Mouse (Mus musculus): ENCODE measurements at regions not wholly inside any gene's neighbourhood (a gene's known extent, or its start where the extent isn't known, plus 50 kb on each side); places are given as distances from the start of the nearest gene placed in this dataset. TPM values are rescaled to one million over a fixed set of nuclear protein-coding genes. Genes with fewer than 3 reads are reported as not detected.

GRCm38 (mm10) chr13:6473401-6474190 lies 74.4 kb upstream of the Pitrm1 start:
- Histone ChIP-seq H3K36me3 (no peaks in the 10 kb centered on the region), H3K27me3 (no peaks in the 10 kb centered on the region), H3K4me3 (replicated peaks) (no peak overlapping the region), H3K4me1 (0 out of 2 replicates have a peak, but pooled peaks cover 5% of the 10 kb centered on the region), H3K9ac (no peak overlapping the region), H3K27ac (no peak overlapping the region), H3K9me3 (replicated peaks) (no peaks in the 10 kb centered on the region), H3K4me2 (no peak overlapping the region)
- 74% methylated on average over 12 of the region's 12 CpGs for WGBS
- ATAC-seq (replicated peaks; ENCODE audit: low FRiP score) = no peak

GRCm38 (mm10) chr13:6479667-6480066 lies 68.3 kb upstream of the Pitrm1 start:
- no peak overlapping the region for H3K4me2 ChIP-seq
- WGBS = 66% methylated on average over 6 of the region's 6 CpGs

GRCm38 (mm10) chr13:6484418-6484817 lies 63.5 kb upstream of the Pitrm1 start:
- Histone ChIP-seq H3K4me3 (replicated peaks) (no peak overlapping the region), H3K4me1 (no peaks in the 10 kb centered on the region), H3K27me3 (no peaks in the 10 kb centered on the region), H3K4me2 (no peak overlapping the region), H3K9me3 (replicated peaks) (no peaks in the 10 kb centered on the region), H3K27ac (no peak overlapping the region), H3K36me3 (no peaks in the 10 kb centered on the region), H3K9ac (no peak overlapping the region)
- no peak for ATAC-seq (replicated peaks; ENCODE audit: low FRiP score)

More at GRCm38 (mm10) chr13:6479667-6480066, 68.3 kb upstream of the Pitrm1 start:
- no peak for ATAC-seq (replicated peaks; ENCODE audit: low FRiP score)
- Histone ChIP-seq H3K4me3 (replicated peaks) (no peak overlapping the region), H3K4me1 (no peaks in the 10 kb centered on the region), H3K36me3 (no peaks in the 10 kb centered on the region), H3K9ac (no peak overlapping the region), H3K9me3 (replicated peaks) (no peaks in the 10 kb centered on the region), H3K27me3 (no peaks in the 10 kb centered on the region), H3K27ac (no peak overlapping the region)

GRCm38 (mm10) chr13:6487837-6488236 lies 60.1 kb upstream of the Pitrm1 start:
- H3K9me3 ChIP-seq (replicated peaks) = no peaks in the 10 kb centered on the region

GRCm38 (mm10) chr13:6492916-6493619 lies 54.9 kb upstream of the Pitrm1 start:
- no peaks in the 10 kb centered on the region for H3K4me1 ChIP-seq
- no peak overlapping the region for H3K4me3 ChIP-seq (replicated peaks)
- no peak overlapping the region for H3K4me2 ChIP-seq
- 36% methylated on average over 5 of the region's 5 CpGs for WGBS
- no peaks in the 10 kb centered on the region for H3K36me3 ChIP-seq
- H3K27me3 ChIP-seq = no peaks in the 10 kb centered on the region
- no peak; the same call in 1 of the 2 replicates for ATAC-seq (replicated peaks; ENCODE audit: low FRiP score)
- H3K27ac ChIP-seq = no peak overlapping the region
- no peak overlapping the region for H3K9ac ChIP-seq
- no peaks in the 10 kb centered on the region for H3K9me3 ChIP-seq (replicated peaks)

More at GRCm38 (mm10) chr13:6487837-6488236, 60.1 kb upstream of the Pitrm1 start:
- Histone ChIP-seq H3K9ac (no peak overlapping the region), H3K36me3 (no peaks in the 10 kb centered on the region), H3K27me3 (no peaks in the 10 kb centered on the region), H3K4me2 (no peak overlapping the region), H3K4me1 (no peaks in the 10 kb centered on the region), H3K27ac (no peak overlapping the region), H3K4me3 (replicated peaks) (no peak overlapping the region)
- 84% methylated on average over 3 of the region's 3 CpGs for WGBS
- no peak for ATAC-seq (replicated peaks; ENCODE audit: low FRiP score)

Small RNA genes lying in the stretch of these regions (microRNA-seq; reads per million reads assigned to microRNA genes)
- gene Gm26259 = not detected
